Mouse (Mus musculus): ENCODE measurements around the gene Epb41l4b. TPM values are rescaled to one million over a fixed set of nuclear protein-coding genes. Genes with fewer than 3 reads are reported as not detected.

The Epb41l4b gene
- polyA plus RNA-seq (2014; fragmentation: Illumina TruSeq; extraction: RNeasy Lipid Tissue Mini Kit (QIAGEN cat#74804); ENCODE audit: low replicate concordance) = 269 TPM

DNA sequence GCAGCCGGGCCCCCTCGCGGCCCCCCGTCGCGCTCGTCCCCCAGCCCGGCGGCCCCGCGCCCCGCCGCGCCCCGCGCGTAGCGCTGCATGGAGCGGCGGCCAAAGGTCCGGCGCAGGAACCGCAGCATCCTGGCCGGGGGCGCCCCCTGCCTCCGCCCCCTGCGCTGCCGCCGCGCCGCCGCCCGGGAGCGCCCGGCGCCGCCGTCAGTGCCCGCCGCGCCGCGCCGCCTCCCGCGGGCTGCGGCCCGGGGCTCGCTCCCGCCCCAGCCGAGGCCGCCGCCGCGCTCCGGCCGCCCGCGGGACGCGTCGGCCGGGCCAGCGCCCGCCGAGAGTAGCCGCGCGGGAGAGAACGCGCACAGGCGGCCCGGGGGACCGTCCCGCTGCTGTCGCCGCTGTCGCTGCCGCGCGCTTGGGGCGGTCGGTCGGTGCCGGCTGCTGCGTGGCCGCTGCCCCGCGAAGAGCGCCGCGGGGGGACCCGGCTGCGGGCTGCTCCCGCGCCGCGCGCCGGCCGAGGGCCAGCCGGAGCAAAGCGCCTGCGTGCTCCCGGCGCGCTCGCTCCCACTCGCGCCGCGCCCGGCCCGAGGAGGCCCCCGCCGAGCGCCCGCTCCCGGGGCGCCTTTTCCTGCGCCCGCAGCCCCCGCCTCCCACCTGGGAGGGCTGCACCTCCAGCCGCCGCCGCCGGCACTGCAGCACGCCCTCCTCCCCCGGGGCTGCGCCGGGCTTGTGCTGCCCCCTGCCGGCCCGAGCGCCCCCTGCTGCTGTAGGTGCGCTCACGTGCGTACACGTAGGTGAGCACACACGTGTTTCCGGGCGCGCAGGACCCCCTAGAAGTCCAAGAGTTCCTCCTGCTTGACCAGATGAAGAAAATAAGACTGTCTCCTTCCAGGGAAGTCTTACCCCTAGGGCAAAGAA lies at the start of gene Epb41l4b:
Gene Epb41l4b (minus strand): TSS at position 412 of the 912 bp plus-strand sequence.

DNA sequence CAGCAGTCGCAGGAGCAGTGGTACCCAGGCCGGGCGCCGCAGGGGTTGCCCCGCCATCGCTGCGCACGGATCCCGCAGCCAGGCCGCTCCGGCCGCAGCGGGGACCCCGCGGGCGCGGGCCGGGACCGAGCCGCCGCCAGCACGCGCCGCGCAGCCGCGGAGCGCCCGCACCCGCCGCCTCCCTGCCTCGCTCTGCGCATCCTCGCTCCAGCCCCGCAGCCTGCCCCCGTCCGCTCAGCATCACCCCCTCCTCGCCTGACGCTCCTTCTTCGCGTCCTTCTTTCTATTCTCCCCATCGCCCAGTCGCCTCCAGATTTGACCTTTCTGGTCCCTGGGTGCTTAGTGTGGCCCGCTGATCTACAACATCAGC lies 153.0 kb downstream of the Epb41l4b start, which contains the start of gene Frrs1l:
Gene Frrs1l (minus strand): TSS at position 177 of the 370 bp plus-strand sequence.

DNA sequence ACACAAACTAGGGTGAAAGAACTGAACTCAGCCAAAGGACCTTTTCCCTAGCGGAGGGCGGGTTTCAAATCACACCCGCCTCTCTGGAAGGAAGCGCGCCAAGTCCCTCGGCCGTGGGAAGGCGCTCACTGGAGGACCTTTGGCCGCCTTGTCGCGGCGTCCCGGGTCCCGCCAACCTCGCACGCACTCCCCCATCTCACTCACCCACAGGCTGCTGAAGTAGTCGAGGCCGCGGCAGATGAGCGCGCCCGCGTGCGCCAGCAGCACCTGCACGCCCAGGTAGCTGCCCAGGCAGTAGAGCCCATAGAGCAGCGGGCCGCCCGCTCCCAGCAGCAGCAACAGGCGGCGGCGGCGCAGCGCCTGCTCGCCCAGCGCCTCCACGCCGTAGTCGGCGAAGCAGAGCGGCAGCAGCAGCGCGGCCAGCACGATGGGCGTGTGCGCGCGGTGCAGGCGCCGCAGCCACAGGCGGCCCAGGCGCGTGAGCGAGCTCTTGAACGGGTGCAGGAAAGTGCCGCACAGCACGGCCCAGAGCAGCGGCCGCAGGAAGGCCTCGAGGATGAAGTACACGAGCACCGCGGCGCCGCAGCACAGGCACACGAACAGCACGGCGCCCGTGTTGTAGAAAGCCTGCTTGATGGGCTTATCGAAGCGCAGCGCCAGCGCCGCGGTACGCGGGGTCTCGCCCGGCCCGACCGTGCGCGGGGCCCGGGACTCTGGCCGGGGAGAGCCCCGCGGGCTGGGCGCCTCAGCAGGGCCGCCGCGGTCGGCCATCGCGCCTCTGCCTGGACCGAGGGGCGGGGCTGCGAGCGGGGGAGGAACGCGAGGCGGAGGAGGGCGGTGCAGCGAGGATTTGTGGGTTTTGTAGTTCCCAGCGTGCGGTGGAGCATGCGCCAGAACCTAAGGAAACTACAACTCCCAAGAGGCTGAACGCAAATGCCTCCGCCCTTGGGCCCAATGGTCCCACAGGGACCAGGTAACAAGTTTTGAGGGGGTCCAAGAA lies 196.3 kb downstream of the Epb41l4b start, which contains the start of gene Tmem245:
Gene Tmem245 (minus strand): TSS at position 797 of the 1,000 bp plus-strand sequence.

Other genes starting within 250 kb of the Epb41l4b start
- gene Tmem245, start 196.0 kb downstream of the Epb41l4b start, polyA plus RNA-seq (2014; fragmentation: Illumina TruSeq; extraction: RNeasy Lipid Tissue Mini Kit (QIAGEN cat#74804); ENCODE audit: low replicate concordance) = 31.8 TPM
- 0.19 TPM for gene Frrs1l, start 153.0 kb downstream of the Epb41l4b start, polyA plus RNA-seq (2014; fragmentation: Illumina TruSeq; extraction: RNeasy Lipid Tissue Mini Kit (QIAGEN cat#74804); ENCODE audit: low replicate concordance)
- 30.4 TPM for gene Ptpn3, start 158.4 kb upstream of the Epb41l4b start, polyA plus RNA-seq (2014; fragmentation: Illumina TruSeq; extraction: RNeasy Lipid Tissue Mini Kit (QIAGEN cat#74804); ENCODE audit: low replicate concordance)